Mouse (Mus musculus) heart, adult 8-10 months (tissue): ENCODE results near the gene Rab11fip2. TPM values are rescaled to one million over a fixed set of nuclear protein-coding genes. Genes with fewer than 3 reads are reported as not detected.

Experiments used
- DNase-seq: peaks from one replicate; pipeline ENCODE4 v3.0.0; 2022; ENCODE audit warnings: low spot score
- total RNA-seq, 4 experiments: library from RNA; stranded (reverse); gene quantifications; 2 replicates each; pipeline ENCODE4 v1.2.4; 2022

Gene Rab11fip2
- 10 to 100 TPM in 1 of 4 experiments, 1 to 10 TPM in 3; 7.8 to 11.4 (median 9.9) TPM for total RNA-seq

DNA sequence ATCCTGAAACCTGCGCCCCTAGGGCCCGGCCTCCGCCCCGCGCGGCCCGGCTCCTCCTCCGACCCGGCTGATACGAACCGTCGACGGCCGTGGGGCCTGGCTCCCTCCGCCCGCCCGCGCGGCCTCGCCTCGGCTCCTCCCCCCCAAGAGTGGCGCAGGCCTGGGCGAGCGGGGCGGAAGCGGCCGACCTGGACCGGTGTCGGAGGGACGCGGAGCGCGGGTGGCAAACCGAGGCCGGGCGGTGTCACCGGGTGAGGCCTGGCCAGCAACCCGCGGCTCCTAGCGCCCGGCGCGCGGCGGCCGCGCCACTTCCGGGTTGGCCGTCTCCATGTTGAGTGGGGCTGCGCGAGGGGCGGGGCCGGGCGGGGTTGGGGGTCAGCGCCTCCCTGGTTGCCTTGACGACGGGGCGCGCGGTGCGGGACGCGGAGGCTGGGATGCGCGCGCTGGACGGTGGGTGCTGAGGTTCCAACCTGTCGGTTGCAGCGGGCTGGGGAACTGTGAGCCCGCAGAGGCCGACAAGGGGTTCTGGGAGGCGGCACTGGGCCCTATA lies at the start of gene Rab11fip2:
TSS of gene Rab11fip2 (minus strand) at position 333 of the 550 bp plus-strand sequence.
- DNase-seq: peak; percentile 81

- DNase-seq: no peak
Observed at GRCm38 (mm10) chr19:59981588-59981987, 38.1 kb upstream of the Rab11fip2 start.

DNA sequence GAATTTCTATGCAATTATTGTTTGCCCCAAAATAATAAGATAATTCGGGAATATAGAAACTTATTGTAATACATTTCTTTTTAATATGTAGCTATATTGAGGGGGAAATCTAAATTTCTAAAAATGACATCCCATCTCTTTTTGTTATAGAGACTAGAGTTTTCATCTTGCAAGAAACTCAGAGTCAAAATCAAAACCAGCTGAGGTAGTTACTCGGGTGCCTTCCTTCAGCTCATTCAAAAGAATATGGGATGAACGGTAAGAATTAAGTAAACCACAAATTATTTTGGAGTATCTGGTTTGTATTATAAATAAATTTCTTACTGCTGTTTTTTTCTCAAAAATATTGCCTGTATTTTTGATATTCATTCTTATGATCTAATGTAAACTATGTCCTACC lies 11.5 kb upstream of the Rab11fip2 start:
- no peak for DNase-seq

DNA sequence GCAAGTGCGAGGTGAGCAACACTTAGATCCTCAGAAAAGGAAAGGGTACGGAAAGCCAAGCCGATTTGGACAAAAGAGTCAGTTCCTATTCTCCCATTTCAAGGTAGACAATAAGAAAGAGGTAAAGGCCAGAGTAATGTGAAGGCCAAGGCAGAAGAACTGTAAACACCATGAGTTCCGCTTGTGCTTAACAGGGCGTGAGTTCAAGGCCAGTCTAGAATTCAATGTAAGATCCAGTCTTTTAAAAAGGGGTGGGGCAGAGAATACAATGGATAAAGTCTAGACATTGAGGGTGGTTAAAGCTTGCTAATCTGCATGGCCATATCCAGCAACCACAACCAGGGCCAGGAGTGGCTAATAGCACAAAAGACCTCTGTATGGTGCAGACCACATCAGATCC lies 6.3 kb upstream of the Rab11fip2 start:
- DNase-seq: no peak

- no peak for DNase-seq
Observed at GRCm38 (mm10) chr19:59942716-59943321, 635 bp downstream of the Rab11fip2 start.

DNA sequence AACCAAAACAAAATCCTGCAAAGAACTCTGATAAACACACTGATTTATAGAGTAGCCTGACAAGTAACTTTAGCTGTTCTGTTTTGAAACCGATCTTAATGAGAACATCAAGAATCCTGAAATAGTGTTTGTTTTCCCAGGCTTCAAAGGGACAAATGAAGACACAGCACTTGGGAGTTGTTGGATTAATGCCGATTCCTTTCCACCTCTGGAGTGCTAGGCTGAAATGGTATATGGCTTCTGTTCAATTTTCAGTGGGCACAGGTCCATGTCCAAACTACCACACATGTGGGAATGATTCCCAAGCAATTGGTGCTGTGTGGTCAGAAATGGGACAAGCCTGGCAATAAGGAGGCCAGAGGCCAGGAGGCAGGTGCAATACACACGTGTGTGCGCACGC lies 3.7 kb downstream of the Rab11fip2 start:
- no peak for DNase-seq

DNA sequence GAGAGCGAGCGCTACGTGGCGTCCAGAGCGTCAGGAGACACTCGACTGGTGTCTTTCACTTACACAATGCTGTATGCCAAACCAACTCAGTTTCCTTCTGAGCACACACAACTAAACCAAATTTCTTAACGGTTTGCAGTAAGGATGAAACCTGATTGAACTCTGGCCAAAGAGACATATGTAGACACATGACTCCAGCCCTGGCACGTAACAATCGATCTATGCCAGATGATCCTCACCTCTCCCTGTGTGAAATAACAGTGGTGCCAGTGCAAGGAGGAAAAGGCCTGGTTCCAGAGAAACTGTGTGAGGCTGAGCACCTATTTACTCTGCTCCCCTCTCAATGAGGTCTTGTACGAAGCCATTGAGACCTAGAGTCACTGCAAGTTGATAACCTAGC lies 11.4 kb downstream of the Rab11fip2 start:
- DNase-seq: no peak

DNA sequence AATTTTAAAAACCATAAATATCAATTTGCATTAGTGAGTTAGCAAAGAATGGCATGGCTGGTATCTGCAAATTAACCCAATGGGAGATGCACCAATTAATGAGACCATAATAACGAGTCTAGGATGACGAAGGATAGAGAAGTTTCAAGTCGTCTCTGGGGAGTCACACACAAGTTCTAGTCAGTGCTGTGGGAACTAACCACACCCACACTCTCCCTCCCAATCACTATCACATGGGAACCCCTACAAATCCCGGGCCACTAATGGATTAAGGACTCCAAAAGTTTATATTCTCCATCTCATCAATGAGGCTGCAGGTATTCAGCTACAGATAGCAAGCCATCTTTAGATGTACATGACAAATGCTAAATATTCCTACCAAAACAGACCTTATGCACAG lies 14.8 kb downstream of the Rab11fip2 start:
- no peak for DNase-seq

- DNase-seq: no peak
Observed at GRCm38 (mm10) chr19:59926125-59926524, 17.3 kb downstream of the Rab11fip2 start.

DNA sequence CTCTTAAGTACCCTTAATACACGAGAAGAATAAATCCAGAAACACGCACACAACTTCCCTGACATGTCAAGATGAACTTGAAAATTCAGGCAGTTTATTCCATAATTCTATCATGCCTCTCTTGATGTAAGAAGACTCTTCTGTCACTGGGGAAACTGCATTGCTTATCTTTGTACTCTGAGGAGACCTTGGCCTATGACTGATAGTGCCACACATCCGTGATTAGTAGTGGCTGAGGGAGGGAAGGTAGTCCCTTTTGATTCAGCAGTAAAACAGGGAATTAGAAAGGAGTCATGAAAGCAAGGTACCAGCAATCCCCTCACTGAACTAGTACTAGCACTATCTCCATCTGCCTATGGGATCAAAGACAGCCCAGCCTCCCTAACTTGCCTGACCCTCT lies 22.6 kb downstream of the Rab11fip2 start:
- no peak for DNase-seq

GRCm38 (mm10) chr19:59917901-59918613 lies 25.4 kb downstream of the Rab11fip2 start:
- DNase-seq: no peak

GRCm38 (mm10) chr19:59911554-59911953 lies 31.9 kb downstream of the Rab11fip2 start:
- no peak for DNase-seq

- DNase-seq: no peak
Observed at GRCm38 (mm10) chr19:59905296-59906081, 38.0 kb downstream of the Rab11fip2 start.

DNA sequence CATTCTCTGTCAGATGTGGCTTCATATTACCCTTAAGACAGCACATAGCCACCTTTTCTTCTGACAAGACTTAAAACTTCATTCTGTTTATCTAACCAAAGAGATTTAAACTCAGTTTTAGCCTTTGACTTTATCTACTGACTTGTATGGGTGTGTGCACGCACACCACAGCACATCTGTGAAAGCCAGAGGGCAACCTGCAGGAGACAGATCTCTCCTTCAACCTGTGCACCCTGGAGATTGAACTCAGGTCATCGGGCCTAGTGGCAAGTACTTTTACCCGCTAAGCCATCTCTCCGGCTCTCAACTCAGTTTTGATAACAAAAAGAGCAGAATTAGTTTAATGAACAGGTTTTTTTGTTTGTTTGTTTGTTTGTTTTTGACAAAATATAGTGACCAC lies 43.5 kb downstream of the Rab11fip2 start:
- no peak for DNase-seq

DNA sequence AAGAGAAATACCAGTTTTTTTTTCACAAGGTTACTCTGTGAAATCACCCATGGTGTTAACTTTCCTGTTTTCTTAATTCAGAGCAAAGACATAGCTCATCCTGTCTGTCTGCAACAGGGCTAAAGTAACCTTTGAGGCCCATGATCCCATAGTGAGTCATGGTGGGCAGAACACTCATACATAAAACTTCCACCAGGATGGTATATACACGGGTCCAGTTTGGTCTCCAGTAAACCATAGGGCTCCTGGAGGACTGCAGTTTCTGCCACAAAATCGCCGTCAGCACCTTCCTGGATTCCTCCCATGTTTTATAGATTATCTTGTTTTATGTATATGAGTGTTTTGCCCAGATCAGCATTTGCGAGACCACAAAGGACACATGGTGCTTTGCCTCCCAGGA lies 45.2 kb downstream of the Rab11fip2 start:
- no peak for DNase-seq

- DNase-seq: no peak
Observed at GRCm38 (mm10) chr19:59889383-59889782, 54.1 kb downstream of the Rab11fip2 start.

DNA sequence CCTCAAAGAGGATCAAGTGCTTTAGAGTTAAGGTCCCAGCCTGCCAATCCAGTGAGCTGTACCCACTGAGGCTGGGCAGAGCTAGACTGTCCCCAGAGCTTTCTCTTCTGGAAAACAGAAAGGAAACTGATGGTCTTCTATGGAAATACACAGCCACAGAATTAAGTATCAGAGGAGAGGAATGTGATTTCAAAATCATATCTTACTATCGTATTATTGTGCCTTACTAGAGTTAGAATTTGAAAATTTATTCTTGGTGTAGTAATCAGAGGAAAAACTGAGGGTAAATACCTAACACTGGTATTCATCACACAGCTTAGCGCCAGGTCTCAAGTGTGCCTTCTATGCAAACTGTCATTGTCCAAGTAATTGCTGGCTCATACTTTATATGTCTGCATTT lies 54.6 kb downstream of the Rab11fip2 start:
- no peak for DNase-seq

- DNase-seq: no peak
Observed at GRCm38 (mm10) chr19:59887866-59888265, 55.6 kb downstream of the Rab11fip2 start.

DNA sequence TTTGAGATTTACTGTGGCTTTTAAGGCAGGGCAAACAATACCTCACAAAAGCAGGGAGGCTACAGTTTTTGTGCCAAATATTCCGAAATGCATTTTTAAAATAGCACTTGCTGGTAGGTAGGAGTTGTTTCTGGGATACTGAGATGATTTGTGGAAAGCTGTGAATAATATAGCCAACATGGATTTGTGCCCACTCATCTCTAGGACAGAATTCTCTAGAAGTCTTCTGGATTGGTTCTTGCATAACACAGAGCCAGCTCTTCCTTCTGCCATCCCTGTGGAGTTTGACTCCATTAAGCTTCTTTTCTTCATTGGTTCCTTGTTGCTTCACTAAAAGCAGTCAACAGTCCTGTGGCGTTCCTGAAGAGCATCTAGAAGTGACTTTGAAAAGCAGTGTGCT lies 58.2 kb downstream of the Rab11fip2 start:
- no peak for DNase-seq

DNA sequence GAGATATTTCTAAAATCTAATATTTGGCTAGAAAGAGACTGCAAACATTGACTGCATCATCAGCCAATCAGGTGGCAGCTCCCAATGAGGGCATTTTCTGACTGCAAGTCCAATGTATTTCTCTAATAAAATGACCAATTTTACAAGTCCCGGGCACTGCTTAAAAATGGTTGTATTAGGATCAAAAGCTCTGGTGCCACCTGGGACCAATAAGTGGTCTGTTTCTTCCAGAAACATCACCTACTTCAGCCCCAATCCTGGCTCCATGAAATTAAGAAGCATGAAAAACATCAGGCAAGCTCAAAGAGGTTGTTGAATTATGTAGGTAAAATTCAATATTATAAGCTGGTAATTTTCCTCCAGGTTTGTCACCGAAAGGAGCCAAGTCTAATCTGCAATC lies 66.2 kb downstream of the Rab11fip2 start:
- no peak for DNase-seq

DNA sequence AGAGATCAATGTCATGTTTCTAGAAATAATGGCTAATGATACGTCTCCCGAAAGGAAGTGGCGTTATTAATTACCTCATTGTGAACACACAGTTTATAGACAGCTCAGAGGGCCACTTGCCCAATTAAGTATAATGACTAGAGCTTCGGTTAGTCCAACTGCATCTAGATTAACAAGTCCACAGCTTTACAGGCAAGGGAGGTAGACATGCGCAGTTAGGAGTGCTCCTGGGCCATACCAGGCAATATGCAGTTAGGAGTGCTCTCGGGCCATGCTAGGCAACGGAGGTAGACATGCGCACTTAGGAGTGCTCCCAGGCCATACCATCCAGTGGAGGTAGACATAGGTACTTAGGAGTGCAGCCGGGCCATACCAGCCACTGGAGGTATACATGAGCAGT lies 76.8 kb downstream of the Rab11fip2 start:
- no peak for DNase-seq

GRCm38 (mm10) chr19:59862423-59862822 lies 81.0 kb downstream of the Rab11fip2 start:
- DNase-seq: no peak
